Mouse (Mus musculus): ENCODE data around the gene Lax1.
"Not testable (repeated sequence)": the region's sequence is repeated elsewhere in the genome, so short reads cannot be mapped to it uniquely, and the experiment has no call there.

Gene Lax1

GRCm38 (mm10) chr1:133689897-133690296, at the start of gene Lax1:
TSS of gene Lax1 (minus strand) at chr1:133690108.
- no peak for DNase-seq (ENCODE audit: low read depth, low spot score)

- no peak for DNase-seq (ENCODE audit: low read depth, low spot score)
These were observed 46.8 kb upstream of the Lax1 start for GRCm38 (mm10) chr1:133736664-133737063.

GRCm38 (mm10) chr1:133735995-133736652, 46.2 kb upstream of the Lax1 start:
- DNase-seq (ENCODE audit: low read depth, low spot score), result peak; percentile 66

- DNase-seq (ENCODE audit: low read depth, low spot score), result peak; percentile 38
These were observed 42.9 kb upstream of the Lax1 start for GRCm38 (mm10) chr1:133732814-133733213.

DNA sequence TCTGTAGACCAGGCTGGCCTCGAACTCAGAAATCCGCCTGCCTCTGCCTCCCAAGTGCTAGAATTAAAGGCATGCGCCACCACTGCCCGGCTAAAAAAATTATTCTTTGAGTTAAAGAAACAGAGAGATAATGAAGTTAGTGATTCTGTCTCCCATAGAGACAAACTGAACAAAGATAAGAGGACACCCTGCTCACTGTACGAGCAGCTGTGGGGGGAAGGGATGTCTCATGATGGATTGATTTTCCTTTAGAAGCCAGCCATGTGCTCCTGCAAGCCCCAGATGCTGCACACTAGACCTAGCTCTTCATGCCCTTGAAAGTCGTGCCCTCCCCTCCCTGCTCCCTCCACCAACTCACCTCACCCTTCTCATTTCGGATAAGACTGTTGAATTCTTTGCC, 38.4 kb upstream of the Lax1 start:
- no peak for DNase-seq (ENCODE audit: low read depth, low spot score)

- DNase-seq (ENCODE audit: low read depth, low spot score), result peak; percentile 45
These were observed 30.4 kb upstream of the Lax1 start for GRCm38 (mm10) chr1:133720342-133720741.

- no peak for DNase-seq (ENCODE audit: low read depth, low spot score)
These were observed 28.9 kb upstream of the Lax1 start for GRCm38 (mm10) chr1:133718786-133719185.

DNA sequence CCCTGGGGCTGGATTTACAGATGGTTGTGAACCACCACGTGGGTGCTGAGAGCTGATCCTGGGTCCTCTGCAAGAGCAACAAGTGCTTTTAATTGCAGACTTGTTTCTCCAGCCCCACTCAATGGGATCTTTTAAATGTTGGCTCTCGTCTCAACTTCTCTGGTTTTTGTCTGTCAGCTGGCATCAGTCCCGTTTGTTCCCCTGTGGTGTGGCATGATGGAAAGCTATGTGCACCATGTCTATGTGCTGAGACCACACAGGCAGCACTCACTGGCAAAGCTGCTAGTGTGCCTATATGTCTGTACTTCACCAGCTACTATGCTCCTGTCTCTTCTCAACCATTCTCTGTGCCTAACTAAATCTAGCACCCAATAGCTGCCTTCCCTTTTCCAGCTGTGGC, 28.4 kb upstream of the Lax1 start:
- no peak for DNase-seq (ENCODE audit: low read depth, low spot score)

GRCm38 (mm10) chr1:133716464-133716863, 26.6 kb upstream of the Lax1 start:
- no peak for DNase-seq (ENCODE audit: low read depth, low spot score)

GRCm38 (mm10) chr1:133715191-133715590, 25.3 kb upstream of the Lax1 start:
- no peak for DNase-seq (ENCODE audit: low read depth, low spot score)

GRCm38 (mm10) chr1:133713009-133713370, 23.1 kb upstream of the Lax1 start:
- DNase-seq (ENCODE audit: low read depth, low spot score), result no peak

GRCm38 (mm10) chr1:133712288-133713008, 22.5 kb upstream of the Lax1 start:
- DNase-seq (ENCODE audit: low read depth, low spot score), result peak; percentile 38

DNA sequence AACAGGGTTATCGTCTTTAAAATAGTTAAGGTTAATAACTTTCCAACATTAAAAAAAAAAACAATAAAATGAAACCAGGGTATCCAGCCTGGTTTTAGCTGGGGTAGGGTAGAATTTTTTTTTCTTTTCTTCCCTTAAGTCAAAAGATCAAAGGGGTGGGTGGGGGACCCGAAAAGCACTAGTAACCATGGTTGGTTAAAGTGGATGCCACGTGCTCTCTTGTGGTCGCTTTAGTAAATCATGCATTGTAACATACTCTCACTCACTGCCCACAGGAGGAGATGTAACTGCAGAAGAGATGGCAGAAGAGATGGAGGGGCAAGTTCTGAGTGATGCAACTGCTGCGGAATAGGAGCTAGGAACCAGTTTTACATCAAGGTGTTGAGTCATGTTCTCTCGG, 21.5 kb upstream of the Lax1 start:
- no peak for DNase-seq (ENCODE audit: low read depth, low spot score)

DNA sequence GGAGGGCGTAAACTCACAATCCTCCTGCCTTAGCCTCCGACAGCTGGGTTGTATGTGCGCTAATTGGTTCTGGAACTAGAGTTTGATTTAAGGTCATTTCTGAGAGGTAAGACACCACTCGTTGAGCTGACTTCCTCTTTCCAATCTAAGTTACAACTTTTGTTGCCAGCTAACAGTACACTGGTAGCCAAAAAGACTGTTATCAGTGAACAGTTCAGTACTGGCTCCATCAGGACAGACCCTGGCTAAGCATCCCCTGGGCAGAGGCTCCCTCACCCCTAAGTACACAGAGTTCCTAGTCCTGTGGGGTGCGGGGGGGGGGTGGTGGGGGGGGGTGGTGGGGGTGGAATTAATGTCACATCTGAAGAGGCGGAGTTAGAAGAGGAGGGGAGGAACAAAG, 21.0 kb upstream of the Lax1 start:
- no peak for DNase-seq (ENCODE audit: low read depth, low spot score)

DNA sequence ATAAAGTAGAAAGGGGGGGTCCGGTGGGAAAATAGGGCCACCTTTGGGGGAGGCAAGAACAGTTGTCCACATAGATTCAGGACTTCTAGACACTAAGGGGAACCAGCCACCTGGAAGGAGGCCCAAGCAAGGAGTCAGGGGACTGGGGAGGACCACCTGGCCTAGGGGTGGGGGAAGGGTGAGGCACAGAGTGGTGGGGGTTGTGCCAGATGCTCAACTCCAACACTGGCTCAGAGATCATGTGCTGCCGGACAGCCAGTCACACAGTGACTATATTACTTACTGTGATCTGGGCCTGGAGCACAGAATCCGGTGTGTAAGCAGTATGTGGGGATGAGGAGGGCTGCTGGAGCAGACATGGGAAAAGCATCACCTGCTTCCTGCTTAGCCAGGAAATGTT, 19.4 kb upstream of the Lax1 start:
- no peak for DNase-seq (ENCODE audit: low read depth, low spot score)

DNA sequence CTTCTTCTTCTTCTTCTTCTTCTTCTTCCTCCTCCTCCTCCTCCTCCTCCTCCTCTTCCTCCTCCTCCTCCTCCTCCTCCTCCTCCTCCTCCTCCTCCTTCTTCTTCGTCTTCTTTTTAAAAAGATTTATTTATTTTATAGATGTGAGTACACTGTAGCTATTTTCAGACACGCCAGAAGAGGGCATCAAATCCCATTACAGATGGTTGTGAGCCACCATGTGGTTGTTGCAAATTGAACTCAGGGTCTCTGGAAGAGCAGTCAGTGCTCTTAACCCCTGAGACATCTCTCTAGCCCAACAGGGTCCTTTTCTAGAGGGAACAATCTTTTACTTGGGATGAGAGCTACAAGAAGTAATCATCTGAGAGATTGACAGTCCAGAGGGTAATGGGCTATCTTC, 11.9 kb upstream of the Lax1 start:
- DNase-seq (ENCODE audit: low read depth, low spot score), result not testable (repeated sequence)

- DNase-seq (ENCODE audit: low read depth, low spot score), result no peak
These were observed 8.2 kb upstream of the Lax1 start for GRCm38 (mm10) chr1:133697935-133698620.

GRCm38 (mm10) chr1:133695901-133696300, 6.0 kb upstream of the Lax1 start:
- peak; percentile 72 for DNase-seq (ENCODE audit: low read depth, low spot score)

DNA sequence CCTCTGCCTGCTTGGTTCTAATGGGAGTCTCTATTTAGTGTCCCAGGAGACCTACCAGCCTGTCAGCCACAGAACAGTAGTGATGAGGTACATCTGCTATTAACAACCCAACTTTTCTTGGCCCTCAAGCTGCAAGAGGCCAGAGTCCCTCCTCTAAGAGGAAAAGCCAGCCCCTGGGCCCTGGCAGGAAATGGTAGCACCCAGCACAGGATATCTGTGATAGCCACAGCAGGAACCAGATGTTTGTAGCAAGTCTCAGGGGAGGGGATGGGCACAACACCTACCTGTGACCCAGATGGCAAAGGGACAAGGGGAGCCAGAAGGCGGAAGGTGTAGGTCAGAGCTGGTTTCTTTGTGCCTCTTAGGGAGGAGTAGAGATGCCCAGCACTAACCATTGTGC, 5.0 kb upstream of the Lax1 start:
- DNase-seq (ENCODE audit: low read depth, low spot score), result no peak

DNA sequence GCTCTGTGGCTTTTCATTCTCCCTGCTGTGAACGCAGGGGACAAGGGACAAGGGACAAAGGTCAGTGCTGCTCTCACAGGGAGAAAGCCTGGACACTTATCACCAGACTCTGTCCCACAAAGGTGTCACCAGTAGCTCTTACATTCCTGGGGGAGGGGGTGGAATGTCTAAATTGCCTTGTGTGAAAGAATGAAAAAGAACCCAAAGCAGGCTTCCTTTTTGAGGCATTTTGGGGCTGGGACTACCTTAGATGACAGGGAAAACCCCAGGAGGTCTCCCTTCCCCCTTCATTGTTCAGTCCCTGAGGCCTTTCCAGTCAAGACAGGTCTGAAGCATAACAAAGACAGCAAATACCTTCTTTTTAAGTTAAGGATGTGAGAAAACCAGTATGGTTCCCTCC, 4.4 kb upstream of the Lax1 start:
- DNase-seq (ENCODE audit: low read depth, low spot score), result peak; percentile 49

DNA sequence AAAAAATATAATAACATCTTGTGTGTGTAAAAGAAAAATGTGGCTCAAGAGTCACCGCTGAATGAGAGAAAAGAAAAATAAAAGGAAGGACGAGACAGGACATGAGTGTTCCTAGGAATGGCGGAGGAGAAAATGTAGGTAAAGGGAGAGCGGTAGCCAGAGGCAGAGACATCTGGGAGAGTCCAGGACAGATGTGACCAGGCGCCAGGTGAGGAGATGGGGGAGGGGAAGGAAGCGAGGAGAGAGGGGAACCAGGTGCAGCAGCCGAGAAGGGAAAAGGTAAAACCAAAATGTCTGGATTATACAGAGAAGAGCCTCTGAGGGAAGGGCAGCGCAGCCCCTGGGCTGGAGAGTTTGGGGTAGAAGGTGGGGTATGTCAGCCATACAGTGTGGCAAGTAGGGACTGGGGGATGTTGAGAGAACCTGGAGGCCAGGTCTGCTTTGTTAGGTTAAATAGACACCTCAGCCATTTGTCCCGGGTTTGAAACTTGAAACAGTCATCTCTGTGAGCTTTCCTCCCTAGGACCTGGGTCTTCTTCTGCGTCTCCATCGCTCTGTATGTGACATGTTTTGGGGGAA, 3.7 kb upstream of the Lax1 start:
- DNase-seq (ENCODE audit: low read depth, low spot score), result no peak

- DNase-seq (ENCODE audit: low read depth, low spot score), result no peak
These were observed 2.3 kb upstream of the Lax1 start for GRCm38 (mm10) chr1:133692195-133692594.

DNA sequence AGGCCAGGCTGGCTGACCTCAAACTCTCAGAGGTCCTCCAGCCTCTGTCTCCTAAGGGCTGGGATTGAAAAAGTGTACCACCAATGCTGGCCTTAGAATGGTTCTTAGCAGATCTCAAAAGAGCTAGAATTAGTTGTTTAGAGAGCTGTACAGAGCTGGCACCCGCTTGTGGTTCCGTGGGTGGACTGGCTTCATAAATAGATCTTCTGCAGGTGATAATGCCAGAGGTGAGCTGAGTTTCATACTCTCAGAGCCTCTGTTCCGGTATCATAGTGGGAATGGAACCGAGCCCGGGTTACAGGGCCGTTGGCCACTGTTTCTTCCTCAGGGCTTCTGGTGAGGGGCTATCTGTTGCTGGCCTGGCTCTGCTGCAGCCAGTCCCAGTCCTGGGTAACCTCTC, 1.1 kb upstream of the Lax1 start:
- no peak for DNase-seq (ENCODE audit: low read depth, low spot score)

All from forelimb bud, embryonic 11.5 days (tissue).